Mouse (Mus musculus) hindbrain, embryonic 13.5 days (tissue): Measurements from ENCODE around the gene Idnk. TPM values are rescaled to one million over a fixed set of nuclear protein-coding genes. Genes with fewer than 3 reads are reported as not detected.

Experiments
- ATAC-seq: fragments of 200-750 bp; cut with Nextera tagmentation; 2 replicates; pipeline ENCODE4 v1.8.0; 2017; ENCODE audit warnings: moderate TSS enrichment; ENCODE audit not compliant: low FRiP score
- H3K27ac ChIP-seq: fragments of 300-500 bp; sonication (generic); 2 replicates; pipeline ENCODE4 v1.5.1; 2015; ENCODE audit warnings: inconsistent platforms, mild to moderate bottlenecking, moderate library complexity
- H3K27me3 ChIP-seq: fragments of 300-500 bp; sonication (generic); 2 replicates; pipeline ENCODE4 v1.6.1; 2015; ENCODE audit warnings: mild to moderate bottlenecking, inconsistent platforms
- H3K36me3 ChIP-seq: fragments of 300-500 bp; sonication (generic); 2 replicates; pipeline ENCODE4 v1.6.1; 2015; ENCODE audit warnings: mild to moderate bottlenecking, inconsistent platforms
- H3K4me1 ChIP-seq: fragments of 300-500 bp; sonication (generic); replicated peaks from 2 replicates; pipeline ENCODE4 v1.6.1; 2015; ENCODE audit warnings: inconsistent platforms
- H3K4me2 ChIP-seq: fragments of 300-500 bp; sonication (generic); 2 replicates; pipeline ENCODE4 v1.6.1; 2015; ENCODE audit warnings: inconsistent platforms, mild to moderate bottlenecking, moderate library complexity
- H3K4me3 ChIP-seq: fragments of 300-500 bp; sonication (generic); 2 replicates; pipeline ENCODE4 v1.5.1; 2015; ENCODE audit warnings: mild to moderate bottlenecking, inconsistent platforms
- H3K9ac ChIP-seq: fragments of 300-500 bp; sonication (generic); 2 replicates; pipeline ENCODE4 v1.6.1; 2015; ENCODE audit warnings: mild to moderate bottlenecking, inconsistent platforms
- H3K9me3 ChIP-seq: fragments of 300-500 bp; sonication (generic); 2 replicates; pipeline ENCODE4 v1.6.1; 2016; ENCODE audit warnings: inconsistent platforms
- WGBS: fragments of 180-500 bp; shearing (Covaris S2); methylation state at CpG from one replicate; pipeline ENCODE4 v1.1.7; 2015; 5-methylcytosine and 5-hydroxymethylcytosine counted together
- polyA plus RNA-seq: library from polyadenylated mRNA; unstranded; fragments of >200 nt; fragmentation: Nextera tagmentation; extraction: Ambion mirVana; gene quantifications from 2 replicates; pipeline ENCODE4 v1.2.1, GENCODE M21; 2015

Idnk gene
- polyA plus RNA-seq, 1 experiment from 2014 or later = 73.5 TPM

DNA sequence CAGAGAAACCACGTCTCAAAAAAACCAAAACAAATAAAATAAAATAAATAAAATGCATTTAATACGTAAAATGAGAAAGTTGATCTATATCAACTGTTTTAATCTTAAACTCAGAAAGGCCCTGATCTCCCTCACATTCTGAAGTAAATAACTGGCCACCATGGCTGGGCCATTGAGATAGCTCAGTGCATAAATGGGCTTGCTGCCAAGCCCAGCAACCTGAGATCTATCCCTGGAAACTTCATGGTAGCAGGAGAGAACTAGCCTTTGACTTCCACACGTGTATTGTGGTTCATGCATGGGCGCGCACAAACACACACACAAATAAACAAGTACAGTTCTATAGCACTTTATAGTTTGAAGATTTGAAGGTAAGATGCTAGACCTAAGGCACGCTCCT, 43.9 kb downstream of the Idnk start:
- Histone ChIP-seq H3K9me3 (no peaks in the 10 kb centered on the region), H3K4me2 (no peak overlapping the region), H3K9ac (no peak overlapping the region), H3K36me3 (peaks cover 17% of the 10 kb centered on the region), H3K27me3 (no peaks in the 10 kb centered on the region), H3K4me3 (no peak overlapping the region), H3K27ac (no peak overlapping the region), H3K4me1 (peaks cover 23% of the 10 kb centered on the region)
- ATAC-seq = no peak
- WGBS = 86% methylated on average over 6 of the region's 6 CpGs

DNA sequence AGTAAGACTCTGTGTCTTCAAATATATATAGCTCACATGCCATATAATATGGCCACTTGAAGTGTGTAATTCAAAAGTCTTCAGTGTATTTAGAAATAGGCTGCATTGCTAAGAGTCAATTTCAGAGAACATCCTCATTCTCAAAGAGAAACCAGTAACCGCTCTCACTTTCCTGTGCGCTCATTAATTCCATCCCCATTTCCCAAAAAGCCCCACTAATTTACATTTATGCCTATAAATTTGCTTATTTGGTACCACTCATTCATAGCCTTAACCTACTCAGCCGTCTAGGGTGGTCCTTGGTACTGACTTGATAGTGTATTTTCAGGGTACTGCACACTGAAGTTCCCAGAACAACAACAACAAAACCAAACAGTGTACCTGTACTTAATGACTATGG, 44.5 kb downstream of the Idnk start:
- H3K4me2 ChIP-seq = no peak overlapping the region
- H3K27me3 ChIP-seq = no peaks in the 10 kb centered on the region
- no peak overlapping the region for H3K4me3 ChIP-seq
- no peak overlapping the region for H3K27ac ChIP-seq
- peaks cover 23% of the 10 kb centered on the region for H3K4me1 ChIP-seq
- H3K9ac ChIP-seq = no peak overlapping the region
- H3K36me3 ChIP-seq = peaks cover 13% of the 10 kb centered on the region
- ATAC-seq = no peak
- no peaks in the 10 kb centered on the region for H3K9me3 ChIP-seq
- WGBS = 96% methylated on average over 3 of the region's 3 CpGs

- no peak for ATAC-seq
- Histone ChIP-seq H3K4me3 (no peak overlapping the region), H3K9me3 (no peaks in the 10 kb centered on the region), H3K4me1 (peaks cover 23% of the 10 kb centered on the region), H3K4me2 (no peak overlapping the region), H3K27ac (no peak overlapping the region), H3K36me3 (peaks cover 3% of the 10 kb centered on the region), H3K9ac (no peak overlapping the region), H3K27me3 (no peaks in the 10 kb centered on the region)
- WGBS = 97% methylated on average over 1 of the region's 1 CpGs
Measured at GRCm38 (mm10) chr13:58202903-58203302, 45.5 kb downstream of the Idnk start.

- H3K36me3 ChIP-seq = no peaks in the 10 kb centered on the region
- no peak overlapping the region for H3K4me3 ChIP-seq
- ATAC-seq = no peak
- peaks cover 20% of the 10 kb centered on the region for H3K4me1 ChIP-seq
- no peak overlapping the region for H3K4me2 ChIP-seq
- no peaks in the 10 kb centered on the region for H3K27me3 ChIP-seq
- no peaks in the 10 kb centered on the region for H3K9me3 ChIP-seq
- WGBS = 91% methylated on average over 3 of the region's 3 CpGs
- H3K9ac ChIP-seq = no peak overlapping the region
- no peak overlapping the region for H3K27ac ChIP-seq
Measured at GRCm38 (mm10) chr13:58204202-58204601, 46.8 kb downstream of the Idnk start.

- H3K27ac ChIP-seq = no peak overlapping the region
- no peak overlapping the region for H3K4me2 ChIP-seq
- ATAC-seq = no peak
Measured at GRCm38 (mm10) chr13:58204986-58205385, 47.5 kb downstream of the Idnk start.

GRCm38 (mm10) chr13:58206084-58206483, 48.6 kb downstream of the Idnk start:
- 93% methylated on average over 4 of the region's 4 CpGs for WGBS

More at GRCm38 (mm10) chr13:58204986-58205385, 47.5 kb downstream of the Idnk start:
- no peak overlapping the region for H3K4me3 ChIP-seq
- H3K4me1 ChIP-seq = peaks cover 17% of the 10 kb centered on the region; the same call in 1 of the 2 replicates
- H3K27me3 ChIP-seq = no peaks in the 10 kb centered on the region
- 66% methylated on average over 4 of the region's 4 CpGs for WGBS
- no peaks in the 10 kb centered on the region for H3K36me3 ChIP-seq
- no peaks in the 10 kb centered on the region for H3K9me3 ChIP-seq
- no peak overlapping the region for H3K9ac ChIP-seq

DNA sequence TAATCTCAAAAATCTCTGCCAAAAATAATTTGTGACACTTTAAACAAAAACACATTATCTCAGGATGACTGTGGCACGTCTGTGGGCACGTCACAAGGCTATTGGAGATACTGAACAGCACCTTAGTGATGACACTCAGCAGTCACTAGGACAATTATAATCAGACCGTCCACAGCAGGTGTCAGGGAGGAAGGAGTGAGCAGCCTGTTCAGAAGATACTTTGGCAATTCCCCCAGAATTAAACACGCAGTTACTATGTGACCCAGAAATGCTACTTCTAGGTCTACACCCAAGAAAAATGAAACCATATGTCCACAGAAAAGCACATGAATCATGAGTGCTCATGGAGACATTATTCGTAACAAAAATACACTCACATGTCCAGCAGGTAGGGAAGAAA, 53.0 kb downstream of the Idnk start:
- Histone ChIP-seq H3K4me3 (no peak overlapping the region), H3K9me3 (no peaks in the 10 kb centered on the region), H3K9ac (no peak overlapping the region), H3K4me2 (no peak overlapping the region), H3K27ac (no peak overlapping the region), H3K27me3 (no peaks in the 10 kb centered on the region), H3K36me3 (no peaks in the 10 kb centered on the region), H3K4me1 (peaks cover 27% of the 10 kb centered on the region)
- WGBS = 83% methylated on average over 5 of the region's 5 CpGs
- no peak for ATAC-seq

More at GRCm38 (mm10) chr13:58206084-58206483, 48.6 kb downstream of the Idnk start:
- ATAC-seq = no peak
- H3K4me3 ChIP-seq = no peak overlapping the region
- no peaks in the 10 kb centered on the region for H3K36me3 ChIP-seq
- no peak overlapping the region for H3K9ac ChIP-seq
- H3K4me2 ChIP-seq = no peak overlapping the region
- no peak overlapping the region for H3K27ac ChIP-seq
- H3K9me3 ChIP-seq = no peaks in the 10 kb centered on the region
- H3K4me1 ChIP-seq = peaks cover 17% of the 10 kb centered on the region; the same call in 1 of the 2 replicates
- H3K27me3 ChIP-seq = no peaks in the 10 kb centered on the region

- no peaks in the 10 kb centered on the region for H3K27me3 ChIP-seq
- no peaks in the 10 kb centered on the region for H3K36me3 ChIP-seq
- no peak overlapping the region for H3K9ac ChIP-seq
- H3K4me3 ChIP-seq = no peak overlapping the region
- no peaks in the 10 kb centered on the region for H3K9me3 ChIP-seq
- 84% methylated on average over 2 of the region's 2 CpGs for WGBS
- no peak overlapping the region for H3K27ac ChIP-seq
- ATAC-seq = no peak
- H3K4me1 ChIP-seq = peaks cover 35% of the 10 kb centered on the region
- no peak overlapping the region for H3K4me2 ChIP-seq
Measured at GRCm38 (mm10) chr13:58212530-58212929, 55.1 kb downstream of the Idnk start.

DNA sequence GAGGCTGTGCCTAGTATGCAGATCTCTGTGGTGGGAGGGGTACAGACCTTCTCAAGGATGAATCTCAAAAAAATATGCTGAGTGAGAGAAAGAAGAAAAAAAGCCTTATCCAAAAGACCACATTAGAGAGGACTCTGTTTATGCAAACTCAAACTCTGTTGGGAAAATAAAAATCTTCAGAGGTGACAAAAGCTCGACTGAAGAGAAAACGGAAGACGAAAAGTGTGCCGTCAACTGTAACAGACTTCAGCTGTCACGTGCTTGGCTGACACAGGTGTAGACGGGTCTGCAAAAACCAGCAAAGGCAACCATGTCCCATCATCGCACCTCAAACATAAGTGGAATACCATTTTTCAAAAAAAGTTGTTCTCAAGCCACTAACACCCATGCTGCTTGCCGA, 56.4 kb downstream of the Idnk start:
- WGBS = 66% methylated on average over 8 of the region's 8 CpGs

More for the DNA sequence above, 56.4 kb downstream of the Idnk start:
- Histone ChIP-seq H3K36me3 (no peaks in the 10 kb centered on the region), H3K4me2 (peak overlapping the region; percentile 87), H3K4me1 (peaks cover 35% of the 10 kb centered on the region), H3K4me3 (peak overlapping the region; percentile 100), H3K27ac (no peak overlapping the region), H3K27me3 (no peaks in the 10 kb centered on the region), H3K9ac (peak overlapping the region; percentile 98), H3K9me3 (no peaks in the 10 kb centered on the region)
- ATAC-seq = no peak

Other genes starting within 250 kb of the Idnk start
- gene Spock1, start 249.3 kb upstream of the Idnk start, polyA plus RNA-seq = 69.4 and 70.1 TPM in 2 replicates
- gene Klhl3, start 44.1 kb upstream of the Idnk start, polyA plus RNA-seq = 11.5 and 11.7 TPM in 2 replicates
- 67.5 and 68.8 TPM in 2 replicates for gene Hnrnpa0, start 29.1 kb upstream of the Idnk start, polyA plus RNA-seq
- gene Ubqln1, start 58.0 kb downstream of the Idnk start, polyA plus RNA-seq = 125 and 126 TPM in 2 replicates
- 28.4 and 31.0 TPM in 2 replicates for gene Gkap1, start 118.0 kb downstream of the Idnk start, polyA plus RNA-seq
- 1.4 and 2.5 TPM in 2 replicates for gene Kif27, start 201.5 kb downstream of the Idnk start, polyA plus RNA-seq
- gene 2210016F16Rik, start 227.6 kb downstream of the Idnk start, polyA plus RNA-seq = 26.2 and 27.6 TPM in 2 replicates
- 24.4 and 24.7 TPM in 2 replicates for gene Rmi1, start 244.6 kb downstream of the Idnk start, polyA plus RNA-seq
- 1,649 and 1,694 TPM in 2 replicates for gene Hnrnpk, start 245.7 kb downstream of the Idnk start, polyA plus RNA-seq